Mouse (Mus musculus) gastrocnemius, adult 8-10 months (tissue): Measurements from ENCODE around the gene Synj2. TPM values are rescaled to one million over a fixed set of nuclear protein-coding genes. Genes with fewer than 3 reads are reported as not detected.

Source experiments
- DNase-seq, 2 experiments: peaks; one replicate each; pipeline ENCODE4 v3.0.0; 2022; ENCODE audit warnings: low spot score in 2 of 2
- total RNA-seq, 4 experiments: library from RNA; stranded (reverse); gene quantifications; 2 replicates each; pipeline ENCODE4 v1.2.4; 2022

The Synj2 gene
- total RNA-seq: 10 to 100 TPM; 27.1 to 40.6 (median 29.6) TPM

- DNase-seq: peak; percentile 37 to 49
Observed at GRCm38 (mm10) chr17:5941230-5942043, at the start of gene Synj2. TSS of gene Synj2 (plus strand) at chr17:5941280.

DNA sequence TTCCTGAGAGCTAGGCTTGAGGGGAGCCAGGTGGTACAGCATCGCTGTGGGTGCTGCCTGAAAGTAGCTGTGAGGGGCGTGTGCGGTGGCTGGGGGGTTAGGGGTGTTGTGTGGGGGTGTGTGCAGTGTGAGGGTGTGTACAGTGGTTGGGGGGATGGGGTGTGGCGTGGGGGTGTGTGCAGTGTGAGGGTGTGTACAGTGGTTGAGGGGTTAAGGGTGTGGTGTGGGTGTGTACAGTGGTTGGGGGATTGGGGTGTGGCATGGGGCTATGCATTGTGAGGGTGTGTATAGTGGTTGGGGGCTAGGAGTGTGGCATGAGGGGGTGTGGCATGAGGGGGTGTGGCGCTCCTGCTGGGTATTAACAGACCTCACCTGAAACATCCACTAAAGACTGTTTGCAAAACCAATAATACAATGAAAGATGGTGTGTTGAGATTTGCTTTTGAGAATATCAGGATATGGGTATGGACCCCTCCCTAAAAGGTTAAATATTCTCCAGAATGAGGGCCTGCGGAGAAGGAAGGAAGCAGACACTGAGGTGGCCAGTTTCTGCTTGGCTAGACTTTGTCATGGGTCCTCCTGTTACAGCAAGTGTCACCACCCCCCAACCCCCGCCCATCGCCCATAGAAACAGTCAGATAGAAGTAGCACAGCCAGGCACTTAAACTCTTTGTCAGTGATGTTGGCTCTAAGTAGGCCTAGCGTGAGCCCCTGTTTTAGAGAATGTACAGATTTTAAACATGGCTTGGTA, 49.0 kb upstream of the Synj2 start:
- DNase-seq: no peak

GRCm38 (mm10) chr17:5893092-5893491, 48.0 kb upstream of the Synj2 start:
- DNase-seq: no peak

DNA sequence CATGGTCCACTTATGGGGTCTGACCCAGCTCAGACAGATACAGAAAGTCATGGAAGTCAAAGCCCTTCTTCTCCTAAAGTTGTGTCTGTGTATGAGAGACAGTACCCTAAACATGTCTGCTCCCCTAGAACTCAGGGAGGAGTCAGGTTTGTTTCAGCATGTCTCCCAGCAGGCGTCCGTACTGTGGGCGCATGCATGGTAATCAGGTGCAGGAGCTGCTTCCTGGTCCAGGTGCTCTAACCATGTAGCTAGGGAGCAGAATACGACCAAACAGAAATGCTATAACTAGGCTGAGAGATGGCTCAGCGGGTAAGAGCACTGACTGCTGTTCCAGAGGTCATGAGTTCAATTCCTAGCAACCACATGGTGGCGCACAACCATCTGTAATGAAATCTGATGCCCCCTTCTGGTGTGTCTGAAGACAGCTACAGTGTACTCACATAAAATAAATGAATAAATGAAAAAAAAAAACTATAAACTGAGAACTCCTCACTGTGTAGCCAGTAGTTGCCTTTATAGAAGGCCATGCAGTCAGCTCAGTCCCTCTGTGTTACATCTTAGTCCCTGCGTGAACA, 47.4 kb upstream of the Synj2 start:
- DNase-seq: no peak

DNA sequence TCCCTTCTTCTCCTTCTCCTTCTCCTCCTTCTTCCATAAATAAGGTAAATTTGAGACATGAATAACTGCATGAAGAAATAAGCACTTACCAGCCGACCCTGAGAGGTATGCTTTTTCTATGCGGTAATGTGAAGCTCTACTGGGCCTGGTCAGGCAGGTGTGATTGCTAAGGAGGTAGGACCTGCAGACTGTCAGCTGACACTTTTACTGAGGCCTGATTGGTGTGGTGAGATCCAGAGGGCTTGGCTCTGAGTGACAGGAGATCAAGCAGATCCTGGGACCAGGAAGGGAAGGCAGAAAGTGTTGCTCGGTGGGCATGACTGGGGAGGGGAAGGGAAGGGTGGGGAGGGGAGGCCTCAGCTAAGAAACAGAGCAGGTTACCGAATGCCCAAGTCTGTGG, 45.0 kb upstream of the Synj2 start:
- no peak for DNase-seq

- no peak for DNase-seq
Observed at GRCm38 (mm10) chr17:5896607-5897006, 44.5 kb upstream of the Synj2 start.

- DNase-seq: no peak
Observed at GRCm38 (mm10) chr17:5897326-5898200, 43.5 kb upstream of the Synj2 start.

DNA sequence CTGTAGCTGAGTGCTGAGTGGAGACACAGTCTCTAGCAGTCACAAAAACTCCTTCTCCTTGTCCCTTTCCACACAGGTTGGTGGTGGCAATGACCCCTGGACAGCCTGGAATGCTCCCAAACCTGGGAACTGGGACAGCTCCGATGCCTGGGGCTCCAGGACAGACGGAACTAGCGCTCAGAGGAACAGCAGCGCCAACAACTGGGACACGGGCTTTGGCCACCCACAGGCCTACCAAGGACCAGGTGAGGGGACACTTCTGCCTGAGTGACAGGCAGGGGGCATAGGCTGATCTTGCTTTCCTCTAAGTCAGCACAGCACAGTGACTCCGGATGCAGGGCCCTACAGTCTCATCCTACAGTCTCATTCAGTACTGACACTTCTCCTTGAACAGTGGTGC, 41.8 kb upstream of the Synj2 start:
- no peak for DNase-seq

- DNase-seq: no peak
Observed at GRCm38 (mm10) chr17:5901381-5901780, 39.7 kb upstream of the Synj2 start.

GRCm38 (mm10) chr17:5903630-5904301, 37.3 kb upstream of the Synj2 start:
- DNase-seq: no peak

DNA sequence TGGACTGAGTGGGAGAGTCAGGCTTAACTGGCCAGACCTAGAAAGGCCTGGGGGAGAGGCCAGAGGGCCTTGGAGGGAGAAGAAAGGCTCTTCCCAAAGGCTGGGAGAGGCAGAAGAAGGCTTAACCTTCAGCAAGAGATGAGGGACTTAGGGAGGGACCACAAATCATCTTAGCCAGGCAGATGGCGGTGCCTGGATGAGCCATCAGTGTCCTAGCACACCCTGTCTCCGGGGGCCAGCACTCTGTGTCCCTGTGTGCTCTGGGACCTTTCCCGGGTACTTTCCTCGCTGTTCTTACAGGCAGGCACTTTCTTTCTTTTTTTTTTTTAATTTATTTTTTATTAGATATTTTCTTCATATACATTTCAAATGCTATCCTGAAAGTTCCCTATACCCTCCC, 31.4 kb upstream of the Synj2 start:
- no peak for DNase-seq

DNA sequence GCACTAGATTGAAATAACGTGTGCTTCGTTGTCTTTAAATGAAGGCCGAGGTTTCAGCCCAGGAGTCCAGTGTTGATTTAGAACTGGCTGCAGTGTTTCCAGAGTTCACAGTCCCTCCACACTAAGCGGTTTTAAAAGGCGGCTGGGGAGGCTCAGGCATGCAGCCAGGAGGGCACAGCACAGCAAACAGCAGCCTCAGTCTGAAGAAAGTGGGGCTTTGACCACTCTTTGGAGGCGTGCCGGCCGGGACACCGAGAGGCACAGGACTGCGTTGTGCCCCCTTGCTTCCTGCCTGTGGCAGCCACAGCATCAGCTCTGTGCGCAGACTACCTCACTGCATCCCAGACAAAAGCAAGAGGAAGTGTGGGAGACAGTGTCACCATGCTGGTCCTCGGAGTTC, 29.5 kb upstream of the Synj2 start:
- no peak for DNase-seq

DNA sequence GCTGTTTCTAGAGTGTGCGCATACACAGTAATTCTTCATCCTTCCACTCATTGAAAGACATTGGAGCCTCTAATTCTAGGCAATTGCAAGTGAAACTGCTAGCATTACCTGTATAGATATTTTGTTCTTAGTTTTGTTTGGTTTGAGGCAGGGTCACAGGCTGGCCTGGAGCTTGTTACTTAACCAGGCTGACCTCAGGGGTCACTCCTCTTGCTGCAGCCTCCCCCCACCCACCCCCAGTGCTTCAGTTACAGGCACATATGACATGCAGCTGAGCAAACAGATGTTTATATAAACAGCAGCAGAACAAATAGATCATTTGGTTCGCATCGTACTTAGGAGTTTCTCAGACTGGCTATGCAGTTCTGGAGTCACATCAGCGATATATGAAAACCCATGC, 28.3 kb upstream of the Synj2 start:
- DNase-seq: no peak

DNA sequence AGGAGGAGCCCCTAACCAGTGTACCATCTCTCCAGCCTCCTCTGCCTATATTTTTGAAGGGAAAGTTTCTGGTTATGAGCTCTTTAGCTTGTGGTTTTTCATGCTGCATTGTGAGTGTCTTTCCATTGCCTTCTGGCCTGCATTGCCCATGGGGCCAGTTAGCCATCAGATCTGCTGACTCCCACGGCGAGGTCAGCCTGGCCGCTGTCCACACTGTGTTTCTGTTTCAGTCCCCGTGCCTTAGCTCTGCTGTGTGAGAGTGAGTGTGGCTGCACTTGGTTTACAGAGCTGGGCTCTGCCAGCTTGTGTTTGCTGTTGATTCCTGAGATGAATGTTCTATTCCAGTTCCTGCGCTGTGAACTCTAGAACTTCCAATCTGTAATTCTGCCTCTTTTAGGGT, 26.9 kb upstream of the Synj2 start:
- peak; percentile 53 to 61 for DNase-seq

DNA sequence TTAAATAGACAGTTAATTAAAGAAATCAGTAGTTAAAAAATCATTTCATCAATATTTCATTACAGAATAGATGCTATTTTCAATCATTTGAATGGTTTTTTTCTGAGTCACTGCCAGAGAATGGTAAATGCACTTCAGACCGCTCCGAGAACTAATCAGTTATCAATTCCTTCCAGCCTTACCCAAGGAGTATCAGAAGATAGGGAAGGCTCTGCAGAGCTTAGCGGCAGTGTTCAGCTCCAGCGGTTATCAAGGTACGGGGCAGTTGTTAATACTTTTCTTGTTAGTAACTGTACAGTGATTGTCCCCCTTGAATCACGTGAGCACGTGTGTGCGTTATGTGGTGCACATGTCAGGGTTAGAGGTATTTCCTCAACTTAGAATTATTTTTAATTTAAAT, 19.1 kb upstream of the Synj2 start:
- no peak for DNase-seq

DNA sequence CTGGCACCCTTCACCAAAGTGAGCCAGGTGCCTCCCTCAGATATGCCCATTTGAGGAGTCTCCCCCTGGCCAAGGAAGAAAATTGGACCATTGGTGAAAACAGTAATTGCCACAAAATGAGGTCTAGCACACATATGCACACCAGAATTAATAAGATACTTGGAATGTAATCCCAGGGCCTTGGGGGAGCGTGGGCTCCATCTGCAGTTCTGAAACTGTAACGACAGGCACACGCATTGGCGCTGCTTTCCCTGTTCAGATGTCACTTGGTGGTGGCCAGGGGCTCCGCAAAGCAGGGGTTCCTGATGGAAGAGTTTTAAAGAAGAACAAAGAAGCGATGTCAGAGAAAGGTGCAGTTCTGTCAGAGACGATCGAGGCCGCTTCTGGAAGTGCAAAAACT, 17.8 kb upstream of the Synj2 start:
- no peak for DNase-seq

GRCm38 (mm10) chr17:5924238-5924637, 16.8 kb upstream of the Synj2 start:
- no peak for DNase-seq

GRCm38 (mm10) chr17:5926710-5927109, 14.4 kb upstream of the Synj2 start:
- DNase-seq: no peak

DNA sequence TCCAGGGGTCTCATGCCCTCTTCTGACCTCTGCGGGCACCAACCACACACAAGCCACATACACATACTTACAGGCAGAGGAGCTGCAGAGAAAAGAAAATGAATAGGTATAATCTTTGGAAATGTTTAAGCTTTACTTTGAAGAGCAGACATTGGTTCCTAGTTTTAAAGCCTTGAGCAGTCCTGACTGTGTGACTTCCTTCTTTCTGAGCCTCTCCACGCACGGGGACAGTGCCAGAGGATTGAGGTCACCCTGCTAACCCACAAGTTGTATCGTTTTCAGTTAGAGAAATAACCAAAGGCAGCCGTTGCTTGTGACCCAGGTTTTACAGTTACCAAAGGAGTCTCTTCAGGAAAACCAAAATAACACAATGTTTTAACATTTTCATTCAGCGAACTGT, 12.0 kb upstream of the Synj2 start:
- no peak for DNase-seq

DNA sequence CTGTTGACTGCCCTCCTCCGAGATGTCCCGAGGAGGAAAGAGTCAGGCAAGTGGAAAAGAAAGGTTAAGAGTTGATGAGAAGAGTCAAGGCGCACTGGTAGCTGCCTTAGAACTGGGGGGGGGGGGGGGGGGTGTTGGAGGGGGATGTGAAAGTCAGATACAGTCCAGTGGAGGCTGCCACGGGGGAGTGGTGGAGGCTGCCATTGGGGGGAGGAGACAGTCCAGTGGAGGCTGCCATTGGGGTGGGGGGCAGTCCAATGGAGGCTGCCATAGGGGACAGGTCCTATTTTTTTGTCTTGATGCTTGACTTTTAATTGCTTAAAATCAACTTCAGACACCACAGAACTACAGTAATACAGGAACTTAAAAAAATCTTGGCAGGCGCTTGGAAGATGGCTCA, 8.9 kb upstream of the Synj2 start:
- DNase-seq: no peak
